Mouse (Mus musculus) intestine, embryonic 16.5 days (tissue): Measurements from ENCODE around the gene 1110017D15Rik. TPM values are rescaled to one million over a fixed set of nuclear protein-coding genes. Genes with fewer than 3 reads are reported as not detected.

ENCODE experiments used
- ATAC-seq: fragments of 200-750 bp; cut with Nextera tagmentation; 2 replicates; pipeline ENCODE4 v1.8.0; 2017; ENCODE audit warnings: moderate TSS enrichment, moderate library complexity
- H3K27ac ChIP-seq: fragments of 300-500 bp; sonication (generic); 2 replicates; pipeline ENCODE4 v1.5.1; 2014; ENCODE audit warnings: mild to moderate bottlenecking, low read length
- H3K27me3 ChIP-seq: fragments of 300-500 bp; sonication (generic); replicated peaks from 2 replicates; pipeline ENCODE4 v1.6.1; 2014; ENCODE audit warnings: low read length, control low read depth, mixed read lengths; ENCODE audit not compliant: control insufficient read depth, insufficient read depth
- H3K36me3 ChIP-seq: fragments of 300-500 bp; sonication (generic); 2 replicates; pipeline ENCODE4 v1.6.1; 2014; ENCODE audit warnings: low read length, control low read depth; ENCODE audit not compliant: control insufficient read depth, insufficient read depth
- H3K4me1 ChIP-seq: fragments of 300-500 bp; sonication (generic); 2 replicates; pipeline ENCODE4 v1.6.1; 2014; ENCODE audit warnings: low read length, control low read depth, mixed read lengths; ENCODE audit not compliant: control insufficient read depth, insufficient read depth
- H3K4me2 ChIP-seq: fragments of 300-500 bp; sonication (generic); 2 replicates; pipeline ENCODE4 v1.6.1; 2014; ENCODE audit warnings: low read depth, low read length, control low read depth
- H3K4me3 ChIP-seq: fragments of 300-500 bp; sonication (generic); 2 replicates; pipeline ENCODE4 v1.5.1; 2014; ENCODE audit warnings: mild to moderate bottlenecking, low read length
- H3K9ac ChIP-seq: fragments of 300-500 bp; sonication (generic); 2 replicates; pipeline ENCODE4 v1.6.1; 2014; ENCODE audit warnings: low read depth, low read length
- H3K9me3 ChIP-seq: fragments of 300-500 bp; sonication (generic); 2 replicates; pipeline ENCODE4 v1.6.1; 2016; ENCODE audit warnings: low read length, control low read depth; ENCODE audit not compliant: control insufficient read depth
- WGBS: fragments of 180-500 bp; shearing (Covaris S2); extraction: QIAGEN DNeasy Blood & Tissue Kit; methylation state at CpG from one replicate; pipeline ENCODE4 v1.1.7; 2014; 5-methylcytosine and 5-hydroxymethylcytosine counted together
- polyA plus RNA-seq: library from polyadenylated mRNA; unstranded; fragments of >200 nt; fragmentation: Nextera tagmentation; extraction: Ambion mirVana; gene quantifications from 2 replicates; pipeline ENCODE4 v1.2.1, GENCODE M21; 2015

Gene 1110017D15Rik
- polyA plus RNA-seq, 1 experiment from 2014 or later, result 0.21 TPM

- peaks cover 18% of the 10 kb centered on the region for H3K36me3 ChIP-seq
- WGBS, result 16% methylated on average over 34 of the region's 34 CpGs
- no peaks in the 10 kb centered on the region for H3K9me3 ChIP-seq
- H3K4me1 ChIP-seq, result peaks cover 41% of the 10 kb centered on the region
- no peak overlapping the region for H3K9ac ChIP-seq
- H3K4me2 ChIP-seq, result peak overlapping the region; percentile 49
- peak overlapping the region; percentile 33 for H3K4me3 ChIP-seq
- no peak for ATAC-seq
- H3K27me3 ChIP-seq, result peaks cover 39% of the 10 kb centered on the region
- no peak overlapping the region for H3K27ac ChIP-seq
Observed at GRCm38 (mm10) chr4:41497579-41497978, 19.6 kb downstream of the 1110017D15Rik start.

GRCm38 (mm10) chr4:41497046-41497445 lies 20.1 kb downstream of the 1110017D15Rik start:
- Histone ChIP-seq H3K4me1 (peaks cover 41% of the 10 kb centered on the region), H3K27me3 (peaks cover 37% of the 10 kb centered on the region), H3K36me3 (peaks cover 18% of the 10 kb centered on the region), H3K27ac (no peak overlapping the region), H3K9ac (no peak overlapping the region), H3K9me3 (no peaks in the 10 kb centered on the region), H3K4me3 (no peak overlapping the region), H3K4me2 (no peak overlapping the region)
- ATAC-seq, result no peak
- WGBS, result 67% methylated on average over 5 of the region's 5 CpGs

DNA sequence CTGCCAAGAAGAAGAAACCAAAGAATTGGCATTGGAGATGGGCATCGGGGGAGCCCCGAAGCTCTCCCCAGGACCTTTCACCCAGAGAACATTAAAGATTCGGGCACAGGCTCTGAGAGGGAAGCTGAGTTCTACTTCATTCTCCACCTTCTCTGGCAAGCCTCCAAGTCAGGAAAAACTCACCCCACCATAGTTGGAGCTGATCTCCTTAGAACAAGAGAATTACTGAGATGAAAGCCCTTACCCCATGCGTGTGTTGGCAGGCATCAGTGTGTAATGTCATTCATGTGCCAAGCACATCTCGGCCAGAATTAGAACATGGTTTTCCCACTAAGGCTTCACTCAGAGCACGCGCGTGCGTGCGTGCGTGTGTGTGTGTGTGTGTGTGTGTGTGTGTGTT lies 21.3 kb downstream of the 1110017D15Rik start:
- H3K9me3 ChIP-seq, result no peaks in the 10 kb centered on the region
- H3K36me3 ChIP-seq, result peaks cover 18% of the 10 kb centered on the region
- no peak overlapping the region for H3K27ac ChIP-seq
- WGBS, result 87% methylated on average over 11 of the region's 11 CpGs
- H3K9ac ChIP-seq, result no peak overlapping the region
- no peak overlapping the region for H3K4me2 ChIP-seq
- no peak overlapping the region for H3K4me3 ChIP-seq
- peaks cover 34% of the 10 kb centered on the region for H3K27me3 ChIP-seq
- peaks cover 35% of the 10 kb centered on the region for H3K4me1 ChIP-seq
- no peak for ATAC-seq

DNA sequence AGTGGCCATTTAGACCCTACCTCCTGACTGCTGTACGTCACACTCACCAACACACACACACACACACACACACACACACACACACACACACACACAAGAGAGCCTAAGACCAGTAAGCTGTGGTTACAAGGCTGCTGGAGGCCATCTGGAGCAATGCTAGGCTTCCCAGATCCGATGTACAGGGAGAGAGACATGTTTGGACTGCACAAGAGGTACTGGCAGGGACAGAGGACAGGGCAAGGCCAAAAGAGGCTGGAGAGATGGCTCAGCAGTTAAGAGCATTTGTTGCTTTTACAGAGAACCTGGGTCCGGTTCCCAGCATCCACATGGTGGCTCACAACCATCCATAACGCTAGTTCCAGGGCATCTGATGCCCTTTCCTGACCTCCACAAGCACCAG lies 22.1 kb downstream of the 1110017D15Rik start:
- no peak overlapping the region for H3K9ac ChIP-seq
- 0 out of 2 replicates have a peak overlapping the region, but pooled peaks have one; percentile 79 for H3K27ac ChIP-seq
- no peaks in the 10 kb centered on the region for H3K9me3 ChIP-seq
- H3K4me1 ChIP-seq, result peaks cover 35% of the 10 kb centered on the region
- H3K27me3 ChIP-seq, result peaks cover 29% of the 10 kb centered on the region
- no peak for ATAC-seq
- H3K36me3 ChIP-seq, result peaks cover 18% of the 10 kb centered on the region
- no peak overlapping the region for H3K4me2 ChIP-seq
- 78% methylated on average over 4 of the region's 4 CpGs for WGBS
- no peak overlapping the region for H3K4me3 ChIP-seq

DNA sequence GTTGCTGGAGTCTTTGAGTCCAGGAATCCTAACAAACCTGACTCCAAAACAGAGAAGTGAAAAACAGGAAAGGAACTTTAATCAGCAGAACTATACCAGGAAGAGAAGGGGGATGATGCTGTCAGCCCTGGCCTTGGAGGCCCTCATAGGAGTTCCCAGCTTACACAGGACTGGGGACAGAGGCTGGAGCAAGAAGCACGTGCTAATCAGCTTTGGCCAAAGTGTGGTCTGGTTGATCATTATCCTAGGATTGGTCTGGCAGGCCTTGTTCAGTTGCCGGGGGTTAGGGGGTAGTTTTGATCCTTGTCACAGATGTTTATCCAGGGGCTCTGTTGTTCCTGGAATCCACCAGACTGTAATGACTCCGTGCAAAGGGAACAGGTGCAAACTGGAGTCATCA lies 22.8 kb downstream of the 1110017D15Rik start:
- peaks cover 22% of the 10 kb centered on the region for H3K27me3 ChIP-seq
- no peak overlapping the region for H3K4me2 ChIP-seq
- no peak overlapping the region for H3K9ac ChIP-seq
- H3K36me3 ChIP-seq, result peaks cover 18% of the 10 kb centered on the region
- H3K4me3 ChIP-seq, result no peak overlapping the region
- peak overlapping the region; percentile 79 for H3K27ac ChIP-seq
- H3K4me1 ChIP-seq, result peaks cover 34% of the 10 kb centered on the region
- 23% methylated on average over 3 of the region's 3 CpGs for WGBS
- peak; percentile 63 for ATAC-seq
- no peaks in the 10 kb centered on the region for H3K9me3 ChIP-seq

GRCm38 (mm10) chr4:41493464-41494116 lies 23.5 kb downstream of the 1110017D15Rik start:
- Histone ChIP-seq H3K9ac (no peak overlapping the region), H3K4me1 (peaks cover 27% of the 10 kb centered on the region), H3K27ac (peak overlapping the region; percentile 80), H3K36me3 (peaks cover 10% of the 10 kb centered on the region), H3K4me2 (peak overlapping the region; percentile 24; the same call in 1 of the 2 replicates), H3K4me3 (no peak overlapping the region), H3K9me3 (no peaks in the 10 kb centered on the region), H3K27me3 (peaks cover 14% of the 10 kb centered on the region)
- 56% methylated on average over 3 of the region's 3 CpGs for WGBS
- peak; percentile 88 for ATAC-seq

GRCm38 (mm10) chr4:41492951-41493350 lies 24.2 kb downstream of the 1110017D15Rik start:
- Histone ChIP-seq H3K4me1 (peaks cover 20% of the 10 kb centered on the region; the same call in 1 of the 2 replicates), H3K27ac (peak overlapping the region; percentile 80)
- 73% methylated on average over 7 of the region's 7 CpGs for WGBS

GRCm38 (mm10) chr4:41481601-41482017 lies 35.5 kb downstream of the 1110017D15Rik start:
- Histone ChIP-seq H3K27ac (peak overlapping the region; percentile 53), H3K4me3 (no peak overlapping the region), H3K4me2 (no peak overlapping the region), H3K4me1 (peaks cover 12% of the 10 kb centered on the region; the same call in 1 of the 2 replicates), H3K36me3 (no peaks in the 10 kb centered on the region), H3K9ac (no peak overlapping the region), H3K9me3 (no peaks in the 10 kb centered on the region), H3K27me3 (no peaks in the 10 kb centered on the region)
- peak; percentile 64 for ATAC-seq
- 42% methylated on average over 6 of the region's 6 CpGs for WGBS

More at GRCm38 (mm10) chr4:41492951-41493350, 24.2 kb downstream of the 1110017D15Rik start:
- H3K36me3 ChIP-seq, result peaks cover 4% of the 10 kb centered on the region
- H3K9ac ChIP-seq, result no peak overlapping the region
- H3K4me3 ChIP-seq, result no peak overlapping the region
- peaks cover 8% of the 10 kb centered on the region for H3K27me3 ChIP-seq
- no peaks in the 10 kb centered on the region for H3K9me3 ChIP-seq
- H3K4me2 ChIP-seq, result peak overlapping the region; percentile 24; the same call in 1 of the 2 replicates
- ATAC-seq, result peak; percentile 4; the same call in 1 of the 2 replicates

DNA sequence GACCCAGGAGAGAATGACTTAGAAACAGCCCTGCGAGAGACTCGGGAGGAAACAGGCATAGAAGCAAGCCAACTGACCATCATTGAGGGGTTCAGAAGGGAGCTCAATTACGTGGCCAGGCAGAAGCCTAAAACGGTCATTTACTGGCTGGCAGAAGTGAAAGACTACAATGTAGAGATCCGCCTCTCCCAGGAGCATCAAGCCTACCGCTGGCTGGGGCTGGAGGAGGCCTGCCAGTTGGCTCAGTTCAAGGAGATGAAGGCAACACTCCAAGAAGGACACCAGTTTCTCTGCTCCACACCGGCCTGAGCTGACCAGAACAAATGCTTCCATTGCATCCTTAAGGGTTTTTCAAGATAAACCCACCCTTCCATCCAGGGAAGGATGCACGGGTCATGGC lies 36.9 kb downstream of the 1110017D15Rik start:
- no peak overlapping the region for H3K4me2 ChIP-seq
- WGBS, result 66% methylated on average over 8 of the region's 8 CpGs
- H3K9me3 ChIP-seq, result no peaks in the 10 kb centered on the region
- no peaks in the 10 kb centered on the region for H3K27me3 ChIP-seq
- ATAC-seq, result no peak
- H3K4me1 ChIP-seq, result peaks cover 12% of the 10 kb centered on the region; the same call in 1 of the 2 replicates
- H3K9ac ChIP-seq, result no peak overlapping the region
- no peaks in the 10 kb centered on the region for H3K36me3 ChIP-seq
- no peak overlapping the region for H3K4me3 ChIP-seq
- H3K27ac ChIP-seq, result peak overlapping the region; percentile 43
